Mouse (Mus musculus) heart, embryonic 11.5 days (tissue): ENCODE data around the gene Cdh20. TPM values are rescaled to one million over a fixed set of nuclear protein-coding genes. Genes with fewer than 3 reads are reported as not detected.

Source experiments
- ATAC-seq: fragments of 200-750 bp; cut with Nextera tagmentation; replicated peaks from 2 replicates; pipeline ENCODE4 v1.8.0; 2017; ENCODE audit warnings: moderate library complexity; ENCODE audit not compliant: insufficient number of reproducible peaks, low FRiP score, low TSS enrichment
- H3K27ac ChIP-seq: fragments of 300-500 bp; sonication (generic); 2 replicates; pipeline ENCODE4 v1.5.1; 2014; ENCODE audit warnings: mild to moderate bottlenecking, low read depth, low read length
- H3K27me3 ChIP-seq: fragments of 300-500 bp; sonication (generic); 2 replicates; pipeline ENCODE4 v1.6.1; 2014; ENCODE audit warnings: mild to moderate bottlenecking, low read length, mixed read lengths; ENCODE audit not compliant: control insufficient read depth, insufficient read depth
- H3K36me3 ChIP-seq: fragments of 300-500 bp; sonication (generic); 2 replicates; pipeline ENCODE4 v1.6.1; 2014; ENCODE audit warnings: mild to moderate bottlenecking, low read length, moderate library complexity, mixed read lengths; ENCODE audit not compliant: control insufficient read depth, insufficient read depth
- H3K4me1 ChIP-seq: fragments of 300-500 bp; sonication (generic); 2 replicates; pipeline ENCODE4 v1.6.1; 2014; ENCODE audit warnings: low read length; ENCODE audit not compliant: control insufficient read depth, insufficient read depth
- H3K4me2 ChIP-seq: fragments of 300-500 bp; sonication (generic); 2 replicates; pipeline ENCODE4 v1.6.1; 2014; ENCODE audit warnings: mild to moderate bottlenecking, moderate library complexity
- H3K4me3 ChIP-seq: fragments of 300-500 bp; sonication (generic); 2 replicates; pipeline ENCODE4 v1.5.1; 2014; ENCODE audit warnings: low read depth, low read length
- H3K9ac ChIP-seq: fragments of 300-500 bp; sonication (generic); 2 replicates; pipeline ENCODE4 v1.6.1; 2014; ENCODE audit warnings: mild to moderate bottlenecking, low read depth, low read length, moderate library complexity
- H3K9me3 ChIP-seq: fragments of 300-500 bp; sonication (generic); replicated peaks from 2 replicates; pipeline ENCODE4 v1.6.1; 2016; ENCODE audit warnings: low read length; ENCODE audit not compliant: control insufficient read depth
- WGBS: fragments of 180-500 bp; shearing (Covaris S2); extraction: QIAGEN DNeasy Blood & Tissue Kit; methylation state at CpG from one replicate; pipeline ENCODE4 v1.1.7; 2014; ENCODE audit not compliant: insufficient replicate concordance; 5-methylcytosine and 5-hydroxymethylcytosine counted together
- polyA plus RNA-seq: library from polyadenylated mRNA; unstranded; fragments of >200 nt; fragmentation: Nextera tagmentation; extraction: Ambion mirVana; gene quantifications from 2 replicates; pipeline ENCODE4 v1.2.1, GENCODE M21; 2014

Cdh20 gene
- polyA plus RNA-seq, 1 experiment from 2014 or later = 0.47 TPM

DNA sequence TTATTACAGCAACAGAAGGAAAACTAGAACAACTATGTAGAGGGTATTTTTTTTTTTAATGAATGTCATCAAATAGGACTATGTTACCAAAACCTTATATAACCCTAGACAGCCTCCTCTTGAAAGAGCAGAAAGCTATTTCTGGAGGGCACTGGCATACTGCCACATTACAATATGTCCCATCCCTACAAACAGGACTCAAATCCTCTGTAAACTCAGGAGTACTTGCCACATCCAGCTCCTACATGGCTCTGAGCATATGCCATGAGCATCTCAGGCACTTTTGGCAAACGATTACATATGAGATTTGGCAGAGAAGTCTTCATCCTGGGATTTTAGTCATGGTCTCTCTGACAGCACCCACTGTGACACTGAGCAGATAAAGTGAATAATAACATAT is 235.5 kb downstream of the Cdh20 start:
- Histone ChIP-seq H3K27me3 (no peaks in the 10 kb centered on the region), H3K9me3 (no peaks in the 10 kb centered on the region), H3K9ac (no peak overlapping the region), H3K4me2 (no peak overlapping the region), H3K4me3 (no peak overlapping the region), H3K4me1 (no peaks in the 10 kb centered on the region), H3K36me3 (no peaks in the 10 kb centered on the region), H3K27ac (no peak overlapping the region)
- 83% methylated on average over 1 of the region's 1 CpGs for WGBS
- ATAC-seq = no peak

DNA sequence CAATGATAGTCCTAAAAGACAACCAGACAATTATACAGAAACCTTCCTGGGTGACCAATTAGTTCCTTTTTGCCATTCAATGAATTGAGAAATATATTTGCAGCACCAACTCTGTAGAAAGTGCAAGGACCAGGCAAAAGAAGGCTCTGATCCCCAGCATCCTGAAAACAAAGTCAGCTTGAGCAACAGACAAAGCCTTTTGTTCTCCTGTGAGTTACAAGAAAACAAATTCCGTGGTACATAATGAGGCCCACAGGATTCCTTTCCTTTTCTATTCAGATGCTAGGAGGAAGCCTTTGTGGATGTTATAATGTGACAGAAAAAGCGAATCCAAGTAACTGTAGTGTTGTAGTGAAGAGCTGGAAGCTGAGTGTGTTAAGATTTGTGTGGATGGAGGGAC is 244.3 kb downstream of the Cdh20 start:
- ATAC-seq = no peak
- WGBS = 39% methylated on average over 2 of the region's 2 CpGs
- no peaks in the 10 kb centered on the region for H3K9me3 ChIP-seq
- no peaks in the 10 kb centered on the region for H3K4me1 ChIP-seq
- no peak overlapping the region for H3K27ac ChIP-seq
- no peak overlapping the region for H3K4me2 ChIP-seq
- H3K9ac ChIP-seq = no peak overlapping the region
- H3K4me3 ChIP-seq = no peak overlapping the region
- no peaks in the 10 kb centered on the region for H3K27me3 ChIP-seq
- no peaks in the 10 kb centered on the region for H3K36me3 ChIP-seq

DNA sequence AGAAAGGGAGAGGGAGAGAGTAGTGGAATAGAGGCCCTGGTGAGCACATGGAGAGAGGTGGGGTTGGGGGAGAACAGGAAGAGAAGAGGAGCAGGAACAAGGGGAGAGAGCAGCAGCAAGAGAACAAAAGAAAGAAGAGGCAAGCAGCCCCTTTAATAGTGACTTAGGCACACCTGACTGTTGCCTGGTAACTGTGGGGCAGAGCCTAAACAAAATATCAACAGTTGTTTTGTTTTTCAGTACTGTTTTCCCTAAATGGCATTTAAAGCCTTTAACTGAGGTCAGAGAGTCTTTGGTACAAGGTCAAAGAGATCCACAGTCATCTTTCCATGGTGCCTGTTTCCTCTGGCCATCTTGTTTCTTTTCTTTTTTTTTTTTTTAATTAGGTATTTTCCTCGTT is 245.0 kb downstream of the Cdh20 start:
- Histone ChIP-seq H3K4me2 (no peak overlapping the region), H3K36me3 (no peaks in the 10 kb centered on the region), H3K27ac (no peak overlapping the region), H3K4me1 (no peaks in the 10 kb centered on the region), H3K9ac (no peak overlapping the region), H3K27me3 (no peaks in the 10 kb centered on the region), H3K4me3 (no peak overlapping the region), H3K9me3 (no peaks in the 10 kb centered on the region)
- 67% methylated on average over 1 of the region's 1 CpGs for WGBS
- ATAC-seq = no peak

DNA sequence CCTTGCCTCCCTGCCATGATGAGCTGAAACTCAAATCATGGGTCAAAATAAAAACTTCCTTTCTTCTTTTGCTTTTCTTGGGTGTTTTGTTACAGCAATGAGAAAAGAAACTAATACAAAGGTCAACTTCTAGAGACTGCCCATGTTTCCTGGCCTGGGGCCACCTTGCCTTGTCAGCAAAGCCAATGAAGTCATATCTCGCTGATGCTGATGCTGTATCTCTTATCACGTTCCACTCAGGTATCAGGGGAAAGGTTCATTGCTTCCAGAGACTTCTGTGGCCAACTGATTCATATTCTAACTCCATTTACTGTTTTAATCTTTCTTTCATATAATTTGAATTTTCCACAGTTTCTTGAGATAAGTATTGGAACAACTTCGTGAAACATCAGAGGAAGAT is 273.3 kb downstream of the Cdh20 start:
- Histone ChIP-seq H3K27me3 (no peaks in the 10 kb centered on the region), H3K4me2 (no peak overlapping the region), H3K9ac (no peak overlapping the region), H3K4me3 (no peak overlapping the region), H3K4me1 (no peaks in the 10 kb centered on the region), H3K36me3 (no peaks in the 10 kb centered on the region), H3K27ac (no peak overlapping the region), H3K9me3 (no peaks in the 10 kb centered on the region)
- ATAC-seq = no peak
- WGBS = 72% methylated on average over 3 of the region's 3 CpGs
